Mouse (Mus musculus) retina, adult 2 months (tissue): ENCODE results near the gene Zfp60.

Experiments
- DNase-seq: peaks from one replicate; pipeline ENCODE4 v3.0.0-alpha.2; 2012; ENCODE audit warnings: low read depth, low spot score

Zfp60 gene

DNA sequence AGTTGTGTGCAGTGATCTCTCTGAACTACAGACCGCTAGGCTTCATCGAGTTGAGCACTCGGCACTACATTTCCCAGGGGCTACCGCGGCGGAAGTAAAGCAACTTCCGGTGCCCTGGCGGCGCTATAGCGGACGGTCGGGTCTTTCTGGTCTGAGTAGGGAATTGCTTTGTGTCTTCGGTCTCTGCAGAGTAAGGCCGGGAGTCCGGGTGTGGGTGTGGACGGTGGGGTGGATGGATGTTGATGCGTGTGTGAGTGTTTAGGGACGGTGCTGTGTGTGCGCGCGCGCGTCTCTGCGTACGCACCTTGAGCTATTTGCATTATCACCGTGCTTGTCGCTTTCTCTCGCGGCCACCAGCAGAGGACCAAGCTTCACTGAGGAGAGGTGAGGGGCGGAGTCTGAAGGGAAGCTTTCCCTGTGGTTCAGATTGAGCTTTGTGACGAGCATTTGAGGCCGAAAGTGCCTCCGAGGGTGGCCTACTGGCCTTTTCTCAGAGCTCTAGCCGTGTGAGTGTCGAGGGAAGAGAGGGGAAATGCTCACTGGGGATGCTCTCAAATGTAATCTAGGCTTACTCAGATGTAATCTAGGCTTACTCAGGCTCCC is at the start of gene Zfp60:
Gene Zfp60, plus strand, starts transcription at position 109 of the 603 bp plus-strand sequence.
- peak; percentile 72 for DNase-seq

DNA sequence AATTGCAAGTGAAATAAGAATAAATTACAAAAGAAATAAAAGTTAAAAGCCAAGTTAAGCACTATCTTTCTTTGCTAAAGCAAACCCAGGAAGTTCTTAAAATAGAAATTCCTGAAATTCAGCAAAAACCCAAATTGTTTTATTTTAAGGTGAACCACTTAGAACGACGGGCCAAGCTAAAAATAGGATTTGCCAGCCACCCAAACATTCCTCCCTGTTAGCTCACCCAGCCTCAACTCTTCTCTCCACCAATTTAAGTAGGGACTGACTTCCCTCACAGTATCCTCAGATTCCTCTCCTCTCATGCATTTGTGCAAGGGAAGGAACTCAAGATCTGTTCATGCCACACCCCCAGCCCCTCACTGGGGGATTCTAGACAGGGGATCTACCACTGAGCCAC is 48.0 kb upstream of the Zfp60 start:
- no peak for DNase-seq

DNA sequence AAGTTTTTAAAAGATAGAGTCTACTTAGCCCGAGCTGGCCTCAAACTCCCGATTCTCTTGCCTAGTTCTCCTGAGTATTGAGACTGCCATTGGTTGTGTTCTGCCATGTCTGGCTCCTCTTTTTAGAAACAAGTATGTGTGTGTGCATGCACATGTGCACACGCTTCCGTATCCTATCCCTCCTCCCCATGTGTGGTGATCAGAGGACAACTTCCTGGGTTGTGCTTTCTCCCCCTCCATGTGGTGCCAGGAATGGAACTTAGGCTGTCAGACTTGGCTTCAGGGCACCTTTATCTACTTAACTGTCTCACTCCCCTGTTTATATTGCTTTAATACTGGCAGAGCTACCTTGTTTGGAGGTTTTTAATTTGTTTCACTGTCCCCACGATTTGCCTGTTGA is 46.0 kb upstream of the Zfp60 start:
- DNase-seq, result no peak

DNA sequence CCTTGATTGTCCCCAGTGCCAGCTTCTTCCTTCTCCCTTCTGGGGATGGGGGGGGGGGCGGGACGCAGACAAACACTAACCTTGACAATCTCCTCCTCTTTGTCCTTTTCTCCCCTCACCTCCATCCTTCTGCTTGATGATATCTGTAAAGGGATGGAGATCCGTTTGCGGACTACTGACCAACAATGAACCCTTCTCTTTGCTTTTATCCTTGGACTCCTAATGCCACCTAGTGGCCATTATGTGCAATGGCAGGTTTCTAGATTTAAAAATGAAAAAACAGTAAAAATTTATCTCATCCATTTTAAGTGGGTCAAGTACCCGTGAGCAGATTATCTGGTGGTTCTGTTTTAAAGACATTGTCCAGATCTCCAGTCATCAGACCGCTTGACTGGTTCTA is 45.5 kb upstream of the Zfp60 start:
- no peak for DNase-seq

DNA sequence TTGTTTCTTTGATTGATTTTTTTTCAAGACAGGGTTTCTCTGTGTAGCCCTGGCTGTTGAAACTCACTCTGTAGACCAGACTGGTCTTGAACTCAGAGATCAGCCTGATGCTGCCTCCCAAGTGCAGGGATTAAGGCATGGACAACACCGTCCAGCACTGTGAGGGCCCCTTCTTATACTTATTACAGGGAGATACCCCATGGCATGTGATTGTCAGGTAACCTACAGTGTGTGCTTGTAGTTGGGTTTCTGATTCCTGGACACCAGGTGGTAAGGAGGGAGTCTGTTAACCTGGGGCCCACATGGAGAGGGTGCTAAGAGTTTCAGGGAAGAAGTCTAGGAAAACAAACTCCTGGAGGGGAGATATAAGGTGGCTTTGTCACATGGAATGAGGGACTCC is 44.1 kb upstream of the Zfp60 start:
- DNase-seq, result no peak

DNA sequence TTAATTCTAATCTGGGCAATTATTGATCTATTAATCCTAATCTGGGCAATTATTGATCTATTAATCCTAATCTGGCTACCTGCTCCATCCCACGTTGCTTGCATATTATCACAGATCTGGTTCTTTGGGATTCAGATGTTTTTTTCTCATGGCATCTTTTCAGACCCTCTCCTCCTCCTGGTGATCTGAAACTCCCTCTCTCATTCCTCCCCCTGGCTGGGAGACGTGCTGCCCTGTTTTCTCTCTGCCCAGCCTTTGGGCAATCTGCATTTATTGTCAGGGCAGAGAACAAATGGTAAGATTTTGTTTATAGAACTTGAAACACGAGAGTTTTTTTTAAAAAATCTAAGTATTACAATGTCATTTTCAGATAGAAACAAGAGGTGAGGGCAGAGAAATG is 43.4 kb upstream of the Zfp60 start:
- DNase-seq, result no peak

DNA sequence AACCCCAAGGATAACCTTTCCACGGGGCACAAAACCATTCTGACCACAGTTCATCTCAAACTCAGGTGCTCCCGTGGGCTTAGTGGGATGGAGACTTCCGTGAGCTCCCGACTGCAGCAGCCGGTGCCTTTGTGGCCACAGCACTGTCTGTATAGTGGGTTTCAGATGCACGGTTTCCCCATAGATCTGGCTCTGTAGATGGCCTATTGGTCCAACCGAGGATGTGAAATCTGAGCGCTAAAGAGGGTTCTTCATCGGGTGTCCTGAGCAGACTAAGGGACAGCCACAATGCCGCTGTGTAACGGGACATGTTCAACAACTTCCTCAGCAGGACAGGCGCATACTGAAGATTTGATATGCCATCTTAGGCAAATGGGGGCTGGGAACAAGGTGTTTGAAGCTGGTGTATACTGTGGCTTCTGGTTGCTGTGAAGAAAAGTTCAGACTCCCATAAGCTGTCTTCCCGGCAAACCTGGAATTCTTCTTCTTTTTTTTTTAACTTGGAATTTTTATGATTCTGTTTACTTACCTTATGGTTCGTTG is 42.9 kb upstream of the Zfp60 start:
- DNase-seq, result no peak

DNA sequence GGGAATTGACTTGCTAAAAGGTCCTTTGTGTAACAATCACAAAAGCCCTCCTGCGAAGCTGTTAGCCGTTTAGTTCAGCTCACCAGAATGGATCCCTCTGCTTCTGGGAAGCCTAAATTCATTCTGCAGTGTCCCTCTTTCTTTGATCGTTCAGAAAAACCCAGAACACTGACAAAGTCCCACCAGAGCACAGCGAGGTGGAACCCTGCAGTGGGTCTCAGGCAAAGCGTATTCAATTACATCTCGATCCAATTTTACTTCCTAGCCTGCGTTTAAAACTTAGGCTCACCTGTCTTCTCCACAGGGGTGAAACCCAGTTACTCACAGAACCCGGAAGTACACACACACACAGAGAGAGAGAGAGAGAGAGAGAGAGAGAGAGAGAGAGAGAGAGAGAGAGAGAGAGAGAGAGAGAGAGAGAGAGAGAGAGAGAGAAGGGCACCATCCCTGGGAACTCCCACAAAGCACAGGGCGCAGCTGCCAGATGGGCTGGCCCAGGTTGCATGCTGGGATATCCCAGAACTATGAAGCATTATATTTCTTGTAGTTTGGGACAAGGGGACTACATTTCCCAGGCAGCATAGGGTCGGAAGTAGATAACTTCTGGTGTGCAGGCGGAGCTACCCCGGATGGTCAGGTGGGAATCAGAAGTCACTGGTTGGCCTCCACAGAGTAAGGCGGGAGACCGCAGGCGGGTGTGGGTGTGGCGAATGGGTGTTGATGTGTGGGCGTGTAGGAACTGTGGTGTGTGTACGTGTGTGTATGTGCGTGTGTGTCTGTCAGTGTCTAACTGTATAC is 42.2 kb upstream of the Zfp60 start, which contains the start of gene Zfp607b:
Gene Zfp607b, plus strand, starts transcription at position 526 of the 798 bp plus-strand sequence.
- peak; percentile 87 for DNase-seq

DNA sequence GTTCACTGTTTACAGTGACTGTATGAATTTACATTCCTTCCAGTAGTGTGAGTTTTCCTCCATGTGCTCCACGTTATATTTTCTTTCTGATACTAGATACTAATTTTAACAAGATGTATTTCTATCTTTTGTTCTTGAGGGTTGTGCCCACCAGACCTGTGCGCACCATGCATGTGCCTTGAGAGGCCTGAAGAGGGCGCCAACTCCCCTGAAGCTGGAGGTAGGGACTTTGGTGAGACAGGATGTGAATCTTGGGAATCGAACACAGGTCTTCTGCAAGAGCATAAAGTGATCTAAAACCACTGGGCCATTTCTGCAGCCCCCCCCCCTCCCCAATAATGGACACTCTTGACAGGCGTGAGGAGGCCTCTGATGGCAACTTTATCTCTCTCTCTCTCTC is 40.1 kb upstream of the Zfp60 start:
- DNase-seq, result no peak

DNA sequence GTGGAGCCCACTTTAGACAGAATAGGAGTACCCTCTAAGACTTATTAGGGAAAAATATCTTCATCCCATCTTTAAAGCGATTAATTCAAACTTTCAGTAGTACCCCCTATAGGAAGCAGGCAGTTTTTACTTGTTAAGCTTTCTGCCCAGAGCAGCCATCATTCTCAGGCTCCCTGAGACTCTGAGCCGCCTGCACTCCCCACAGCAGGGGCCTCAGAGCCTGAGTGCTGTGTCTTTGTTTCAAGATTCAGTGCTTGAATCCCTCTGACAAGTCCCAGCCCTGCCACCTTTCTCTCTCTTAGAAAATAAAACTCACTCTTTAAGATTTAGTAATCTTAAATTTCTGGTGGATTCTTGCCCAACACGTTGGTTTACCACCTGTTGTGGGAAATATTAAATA is 34.5 kb upstream of the Zfp60 start:
- no peak for DNase-seq

DNA sequence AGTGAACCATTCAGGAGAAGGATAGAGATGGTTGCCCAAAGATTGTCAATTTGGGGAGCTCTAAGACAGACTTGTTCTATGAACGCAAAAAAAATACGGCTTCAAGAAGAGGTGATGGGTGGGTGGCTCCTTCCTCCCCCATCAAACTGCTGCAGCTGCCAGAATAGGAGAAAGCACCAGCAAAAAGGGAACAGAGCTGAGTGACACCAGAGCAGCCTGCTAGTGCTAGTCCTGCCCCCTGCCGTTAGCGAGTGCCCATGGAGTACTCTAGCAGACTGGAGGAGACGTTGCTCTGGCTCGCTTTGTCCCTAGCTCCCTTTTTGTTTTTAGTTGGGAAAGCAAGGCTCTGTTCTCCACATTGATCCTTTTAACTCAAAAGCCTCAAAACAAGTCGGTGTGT is 20.8 kb upstream of the Zfp60 start:
- no peak for DNase-seq

DNA sequence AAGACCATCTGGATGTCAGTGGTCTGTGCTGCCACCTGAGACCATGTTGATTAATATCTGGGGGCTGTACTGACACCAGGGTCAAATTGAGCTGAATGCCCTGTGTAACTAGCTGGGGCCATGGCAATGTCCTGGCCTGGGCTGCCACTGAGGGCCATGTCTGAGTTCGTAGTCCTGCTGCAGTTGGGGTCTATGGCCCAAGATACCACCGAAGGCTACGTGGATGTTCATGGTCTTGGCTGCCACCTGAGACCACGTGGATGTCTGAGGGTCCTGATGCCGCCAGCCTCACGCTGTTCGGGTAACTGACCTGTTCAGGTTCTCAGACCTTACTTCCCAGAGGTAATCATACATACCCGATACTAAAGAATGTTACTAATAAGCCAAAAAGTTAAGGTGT is 9.2 kb upstream of the Zfp60 start:
- no peak for DNase-seq

DNA sequence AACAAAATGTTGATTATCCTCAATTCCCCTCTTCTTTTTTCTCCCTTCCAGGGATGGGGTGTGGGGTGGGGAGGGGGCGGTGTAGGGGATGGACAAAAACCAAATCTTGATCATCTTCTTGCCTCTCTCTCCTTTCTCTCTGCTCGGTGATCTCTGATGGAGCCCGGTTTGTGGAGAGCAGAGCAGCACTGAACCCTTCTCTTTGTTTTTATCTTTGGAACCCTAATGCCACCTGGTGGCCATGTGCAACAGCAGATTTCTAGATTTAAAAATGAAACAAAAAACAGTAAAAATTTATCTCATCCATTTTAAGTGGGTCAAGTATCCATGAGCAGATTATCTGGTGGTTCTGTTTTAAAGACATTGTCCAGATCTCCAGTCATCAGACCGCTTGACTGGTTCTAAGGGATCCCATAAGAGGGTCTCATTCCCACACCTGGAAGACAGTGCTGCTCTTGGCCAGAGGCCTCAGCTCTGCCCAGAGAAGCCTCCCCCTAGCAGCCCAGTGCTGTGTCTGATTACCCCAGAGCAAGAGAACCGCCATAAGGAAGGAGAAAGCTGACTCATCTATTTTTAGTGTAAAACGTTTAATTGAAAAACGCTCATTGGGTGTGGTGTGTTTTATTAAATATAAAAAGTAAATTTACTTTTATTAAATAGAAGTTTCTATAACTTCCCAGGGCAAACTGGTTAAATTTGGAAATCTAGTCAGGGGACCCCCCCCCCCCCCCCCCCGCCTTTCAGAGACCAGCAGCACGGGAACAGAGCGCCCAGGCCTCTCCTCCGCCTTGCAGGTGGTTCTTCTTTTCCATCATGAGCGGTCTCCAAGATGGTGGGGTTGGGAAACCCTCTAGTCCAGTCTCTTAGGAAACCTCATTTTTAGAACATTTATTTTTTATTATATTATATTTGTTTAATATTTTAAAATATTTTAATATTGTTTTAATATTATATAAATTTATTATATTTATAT is 5.3 kb upstream of the Zfp60 start:
- DNase-seq, result peak; percentile 36

DNA sequence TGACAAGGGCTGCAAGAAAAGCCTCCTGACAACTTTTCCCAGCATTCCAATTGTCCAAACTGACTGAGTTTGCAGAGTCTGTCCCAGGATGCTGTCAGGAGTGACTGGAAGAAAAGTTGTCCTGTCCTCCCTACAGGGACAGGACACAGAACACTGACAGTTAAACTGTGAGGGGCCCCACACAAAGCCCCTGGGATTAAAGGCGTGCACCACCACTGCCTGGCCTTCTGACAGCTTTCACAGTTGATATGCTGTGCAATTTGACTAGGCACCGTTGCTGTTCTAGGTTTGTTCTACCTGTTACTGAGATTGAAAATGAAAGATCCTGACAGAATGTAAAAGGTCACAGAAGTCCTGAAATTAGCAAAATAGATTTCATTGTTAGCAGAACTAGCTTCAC is 3.7 kb upstream of the Zfp60 start:
- DNase-seq, result no peak

DNA sequence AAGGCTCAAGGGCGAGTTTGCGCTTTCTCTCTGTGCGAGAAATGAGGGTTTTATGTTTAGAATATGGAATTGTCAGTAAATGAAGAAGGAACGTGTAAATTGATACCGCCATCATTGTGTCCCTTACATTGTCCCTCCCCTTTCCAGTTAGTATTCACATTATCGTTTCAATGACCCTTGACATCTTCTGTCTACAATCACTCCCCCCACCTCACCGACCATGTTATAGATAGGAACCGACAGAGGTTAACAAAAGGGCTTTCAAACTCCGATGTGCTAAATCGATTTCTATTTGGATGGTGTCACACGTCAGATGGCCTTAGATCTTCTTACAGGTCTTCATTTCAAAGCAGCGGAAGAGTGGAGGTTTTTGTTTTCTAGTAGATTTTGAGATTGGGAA is 757 bp downstream of the Zfp60 start:
- DNase-seq, result no peak

DNA sequence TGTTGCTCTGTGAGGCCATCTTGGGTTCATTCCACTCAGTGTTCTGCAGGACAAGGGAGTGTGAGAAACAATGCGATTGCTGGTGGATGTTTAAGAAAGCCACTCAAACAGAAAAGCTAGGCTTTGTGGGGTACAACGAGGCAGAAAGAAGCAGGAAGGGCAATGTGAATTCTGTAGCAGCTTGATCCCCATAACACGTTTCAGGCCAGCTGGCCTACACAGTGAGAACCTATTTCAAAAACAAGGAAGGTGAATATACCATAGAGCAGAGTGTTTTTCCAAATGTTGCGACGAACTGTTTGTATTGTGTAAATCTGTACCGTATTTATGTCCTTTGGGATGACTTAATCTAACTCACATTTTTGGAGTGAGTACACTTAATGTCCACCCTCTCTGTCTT is 1.3 kb downstream of the Zfp60 start:
- DNase-seq, result no peak

DNA sequence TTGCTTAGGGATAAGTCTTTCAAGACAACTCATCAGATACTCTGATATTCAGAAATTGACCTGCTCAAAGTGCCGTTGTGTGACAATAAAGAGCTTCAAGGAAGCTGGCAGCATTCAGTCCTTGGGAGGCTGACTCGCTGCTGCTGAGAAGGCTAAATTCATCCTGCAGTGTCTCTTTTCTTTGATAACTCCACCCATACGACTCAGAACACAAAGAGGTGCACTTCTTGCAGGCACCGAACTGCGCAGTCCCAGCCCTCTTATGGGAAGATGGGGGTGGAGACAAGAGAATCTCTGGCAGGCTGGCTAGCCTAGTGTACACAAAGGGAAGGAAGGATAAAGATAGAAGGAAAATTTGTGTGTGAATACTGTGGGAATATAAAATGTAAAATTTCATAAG is 4.3 kb downstream of the Zfp60 start:
- DNase-seq, result no peak

DNA sequence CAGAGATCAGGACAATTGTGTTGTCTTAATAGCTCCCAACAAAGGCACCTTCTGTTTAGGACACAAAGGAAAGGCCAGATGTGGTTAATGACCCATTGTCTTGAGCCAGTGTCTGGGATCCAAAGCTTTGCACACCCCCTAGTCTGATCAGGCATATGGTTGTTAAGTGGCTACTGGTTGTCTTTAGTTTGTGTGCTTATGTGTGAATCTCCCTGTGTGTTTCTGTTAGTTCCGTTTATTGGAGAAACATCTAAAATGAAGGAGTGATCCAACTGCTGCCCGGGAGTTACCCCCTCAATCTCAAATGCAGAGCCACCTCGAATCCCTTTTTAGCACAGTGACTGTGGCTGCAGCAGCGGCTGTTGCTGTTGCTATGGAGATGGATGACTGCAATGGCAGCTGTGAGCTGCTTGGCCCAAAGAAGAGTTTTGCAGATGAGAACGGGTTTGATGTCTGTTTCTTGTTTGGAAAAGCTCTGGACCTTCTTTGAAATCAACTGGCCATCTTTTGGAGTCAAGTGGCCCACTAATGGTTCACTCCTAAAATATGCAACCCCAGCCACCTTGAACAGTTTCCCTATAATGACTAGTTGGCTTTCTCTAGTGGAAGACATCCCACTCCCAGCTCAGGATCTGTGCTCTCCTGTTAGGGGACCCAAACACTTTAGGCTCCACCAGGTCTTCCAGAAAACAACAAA is 25.3 kb downstream of the Zfp60 start:
- DNase-seq, result no peak

DNA sequence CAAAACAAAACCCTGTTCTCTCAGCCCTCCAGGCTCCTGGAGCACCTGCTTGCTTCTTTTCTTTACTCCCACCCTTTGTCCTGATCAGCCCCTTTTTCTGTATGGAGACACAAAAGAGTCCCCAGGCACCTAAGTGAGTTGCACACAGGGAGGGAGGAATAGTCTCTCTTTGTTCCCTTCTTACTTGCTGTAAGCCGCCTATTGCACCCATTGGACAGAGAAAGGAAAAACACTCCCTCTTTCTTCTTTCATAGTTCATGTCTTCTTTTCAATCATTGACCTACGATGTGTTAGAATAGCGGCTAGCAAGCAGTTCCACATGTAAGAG is 25.8 kb downstream of the Zfp60 start:
- DNase-seq, result no peak

DNA sequence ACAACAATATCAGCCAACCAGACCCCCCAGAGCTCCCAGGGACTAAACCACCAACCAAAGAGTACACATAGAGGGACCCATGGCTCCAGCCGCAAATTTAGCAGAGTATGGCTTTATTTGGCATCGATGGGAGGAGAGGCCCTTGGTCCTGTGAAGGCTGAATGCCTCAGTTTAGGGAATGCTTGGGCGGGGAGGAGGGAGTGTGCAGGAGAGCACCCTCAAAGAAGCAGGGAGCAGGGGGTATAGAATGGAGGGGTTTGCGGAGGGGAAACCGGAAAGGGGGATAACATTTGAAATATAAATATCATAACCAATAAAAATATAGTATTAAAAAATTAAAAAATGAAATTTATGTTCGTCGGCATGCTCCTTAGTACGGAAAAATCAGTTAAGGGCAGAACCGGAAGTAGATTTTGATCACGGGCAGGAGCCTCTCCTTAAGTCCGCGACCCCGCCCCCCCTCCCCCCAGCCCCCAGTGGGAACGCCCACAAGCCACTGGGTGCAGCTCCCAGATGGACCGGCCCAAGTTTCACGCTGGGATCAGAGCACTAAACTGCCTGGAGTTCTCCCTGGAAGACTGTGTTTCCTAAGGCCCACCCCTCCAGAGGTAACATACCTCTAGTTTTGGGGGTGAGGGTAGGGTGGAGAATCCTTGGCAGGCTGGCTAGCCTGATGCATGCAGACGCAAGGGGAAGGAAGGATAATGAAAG is 34.1 kb downstream of the Zfp60 start:
- DNase-seq, result no peak

DNA sequence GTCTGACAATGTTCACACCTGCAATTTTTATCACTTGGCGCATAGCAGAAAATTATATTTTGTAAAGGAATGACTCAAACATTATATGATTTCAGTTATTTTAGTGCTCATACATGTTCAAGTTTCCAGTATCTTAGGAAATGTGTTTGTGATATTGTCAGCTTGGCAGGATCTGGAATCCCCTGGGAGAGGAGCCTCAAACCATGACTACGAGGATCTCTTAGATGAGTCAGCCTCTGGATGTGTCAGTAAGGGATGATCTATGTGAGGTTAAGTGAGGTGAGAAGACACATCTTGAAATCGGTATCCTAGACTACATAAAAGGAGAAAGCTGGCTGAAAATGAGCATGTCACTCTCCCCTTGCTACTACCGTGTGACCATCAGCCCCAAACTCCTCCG is 58.1 kb downstream of the Zfp60 start:
- no peak for DNase-seq
